Mouse (Mus musculus): ENCODE data around the gene E130208F15Rik. TPM values are rescaled to one million over a fixed set of nuclear protein-coding genes. Genes with fewer than 3 reads are reported as not detected.

The E130208F15Rik gene
- 1.1 and 1.9 TPM in 2 replicates for polyA plus RNA-seq (2012; rRNA removed)

DNA sequence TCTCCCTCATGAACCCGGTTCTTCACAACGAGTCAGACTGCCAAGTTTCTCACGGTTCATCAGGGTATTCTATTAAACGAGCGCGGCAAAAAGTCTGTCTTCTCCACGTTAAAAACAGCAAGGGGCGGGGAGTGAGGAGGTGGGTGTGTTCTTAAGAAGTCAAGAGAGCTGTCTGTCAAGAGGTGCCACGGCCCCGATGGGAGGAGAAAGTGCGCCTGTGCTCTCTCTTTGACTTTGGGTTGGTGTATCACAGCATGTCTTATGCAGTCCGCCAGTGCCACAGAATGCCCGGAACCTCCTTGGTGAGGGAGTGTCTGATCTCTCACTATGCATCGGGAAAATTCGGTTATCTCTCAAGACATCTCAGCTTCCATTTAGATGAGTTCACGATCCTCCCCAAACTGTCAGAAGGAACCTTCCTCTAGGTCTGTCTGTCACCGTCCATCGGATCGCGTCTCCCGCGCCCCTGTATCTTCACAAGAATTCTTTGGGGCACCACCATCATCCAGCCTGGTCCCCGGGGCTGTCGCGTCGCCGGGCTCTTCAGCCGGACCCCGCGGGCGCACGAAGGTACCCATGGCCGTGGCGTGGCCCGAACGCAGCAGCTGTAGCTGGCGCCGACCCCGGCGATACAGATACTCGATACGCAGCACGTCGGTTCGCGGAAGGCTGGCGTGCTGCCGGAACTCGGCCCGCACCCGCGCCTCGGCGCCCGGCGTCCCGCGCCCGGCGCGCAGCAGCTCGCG lies at the start of gene E130208F15Rik:
Gene E130208F15Rik (plus strand): TSS at position 202 of the 746 bp plus-strand sequence.

DNA sequence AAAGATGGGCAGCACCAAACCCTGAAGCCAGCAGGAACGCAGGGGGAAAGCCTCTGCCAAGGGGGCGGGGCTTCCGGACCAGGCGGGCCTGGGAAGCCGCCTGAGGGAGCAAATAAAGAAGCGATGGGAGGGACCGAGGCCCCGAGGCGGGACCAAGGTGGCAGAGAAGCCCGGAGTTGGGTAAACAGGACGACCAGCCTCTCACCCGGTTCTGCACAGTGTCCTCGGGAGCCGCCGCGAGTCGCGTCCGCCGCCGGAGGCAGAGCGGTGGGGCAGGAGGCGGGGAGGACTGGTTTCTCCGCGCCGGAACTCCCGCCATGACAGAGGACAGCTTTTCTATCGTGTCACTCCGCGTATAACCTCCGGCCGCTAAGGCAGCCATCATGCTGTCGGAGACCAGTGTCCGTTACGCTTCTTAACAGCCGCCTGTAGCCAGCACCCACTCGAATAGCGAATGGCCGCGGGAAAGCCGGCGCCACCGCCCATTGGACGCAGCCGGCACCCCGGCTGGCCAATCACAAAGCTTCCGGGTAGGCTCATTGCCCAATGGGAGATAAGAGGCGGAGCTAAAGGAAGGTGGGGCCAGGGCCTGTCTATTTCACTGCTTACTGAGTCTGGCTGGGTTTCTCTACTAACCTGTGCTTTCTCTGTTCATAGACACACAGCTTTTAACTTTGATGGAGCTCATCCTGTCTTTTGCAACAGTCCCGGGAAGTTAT lies 41.4 kb upstream of the E130208F15Rik start, which contains the start of the genes Thap8 and Wdr62:
Gene Thap8 (plus strand): TSS at position 144 of the 719 bp plus-strand sequence.
Gene Wdr62 (minus strand): TSS at position 469 of the 719 bp plus-strand sequence.

DNA sequence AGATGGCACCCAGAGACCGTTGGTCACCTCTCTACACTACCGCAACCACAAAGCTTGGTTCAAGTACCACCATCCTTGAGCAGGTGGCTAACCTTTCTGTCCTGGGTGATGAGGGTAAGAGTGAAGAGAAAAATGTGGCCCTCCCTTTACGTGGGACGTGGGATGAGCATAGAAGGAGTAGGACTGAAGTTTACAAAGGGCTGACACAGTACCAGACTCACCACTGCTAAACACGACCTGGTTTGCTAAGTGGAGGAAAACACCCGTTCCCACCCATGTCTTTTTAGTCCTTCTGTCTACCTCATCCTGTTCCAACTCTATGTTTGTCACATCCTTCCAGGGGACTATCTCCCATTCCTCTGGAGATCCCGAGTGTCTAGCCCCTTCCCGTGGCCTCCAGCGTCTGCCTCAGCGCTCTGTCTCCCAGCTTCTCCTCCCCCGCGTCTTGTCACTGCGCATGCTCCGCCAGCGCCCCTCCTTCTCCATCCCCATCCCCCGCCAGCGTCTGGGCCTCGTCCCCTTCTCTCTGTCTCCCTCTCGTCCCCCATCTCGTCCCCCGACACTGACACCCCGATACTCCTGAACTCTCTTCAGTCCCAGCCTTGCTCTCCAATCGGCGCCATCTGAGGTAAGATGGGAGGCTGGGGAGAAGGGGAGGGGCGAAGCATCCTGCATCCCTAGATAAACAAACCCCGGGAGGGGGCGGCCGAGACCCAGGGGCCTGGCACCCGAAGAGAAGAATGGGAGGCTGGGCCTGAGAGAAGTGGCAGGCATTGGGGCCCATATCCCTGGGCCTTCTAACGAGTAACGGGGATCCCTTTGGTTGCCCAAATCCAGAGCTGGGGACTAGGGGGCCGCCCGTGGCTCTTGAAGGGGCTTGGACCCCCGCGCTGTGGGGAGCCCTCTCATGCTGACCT lies 30.1 kb upstream of the E130208F15Rik start, which contains the start of gene Clip3:
Gene Clip3 (plus strand): TSS at position 514 of the 917 bp plus-strand sequence.

DNA sequence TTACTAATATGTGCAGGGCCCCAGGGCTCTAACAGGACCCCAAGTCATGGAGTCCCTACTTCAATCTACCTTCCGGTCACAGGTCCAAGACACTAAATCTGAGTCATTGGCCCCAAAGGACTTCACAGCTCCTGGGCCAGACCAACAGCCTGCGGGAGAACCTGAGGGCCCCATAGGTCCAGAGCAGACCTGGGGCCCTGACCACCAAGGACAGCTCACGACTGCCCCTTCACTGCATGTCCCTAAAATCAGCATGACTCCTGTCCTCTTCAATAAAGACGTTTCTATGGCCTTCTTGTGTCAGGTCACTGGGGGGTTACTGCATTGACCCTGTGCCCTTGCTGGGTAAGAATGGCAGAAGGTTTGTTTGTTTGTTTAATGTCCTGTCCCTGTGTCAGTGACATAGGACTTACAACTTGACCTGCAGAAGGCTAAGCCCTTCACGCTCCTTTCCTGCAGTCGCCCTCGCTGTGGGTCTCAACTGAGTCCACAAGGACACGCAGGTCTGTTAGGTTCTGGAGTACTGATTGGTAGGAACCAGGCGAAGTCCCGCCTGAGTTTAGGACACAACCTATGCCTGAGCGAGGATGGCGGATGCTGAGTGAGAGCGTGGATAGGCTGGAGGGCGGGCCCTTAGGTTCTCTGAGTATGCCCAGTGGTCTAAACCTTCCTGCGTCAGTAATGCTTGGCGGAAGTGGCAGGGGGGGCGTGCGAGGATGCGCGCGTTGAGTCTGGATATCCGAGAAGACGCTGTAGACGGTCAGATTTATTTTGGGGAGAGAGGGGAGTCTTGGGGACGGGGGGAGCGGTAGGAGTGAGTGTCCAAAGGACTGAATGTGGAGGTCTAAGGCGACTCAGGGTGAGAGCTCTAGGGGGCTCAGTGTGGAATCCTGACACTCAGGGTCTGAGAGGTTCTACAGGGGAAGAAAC lies 13.2 kb upstream of the E130208F15Rik start, which contains the start of gene Alkbh6:
Gene Alkbh6 (plus strand): TSS at position 642 of the 930 bp plus-strand sequence.

DNA sequence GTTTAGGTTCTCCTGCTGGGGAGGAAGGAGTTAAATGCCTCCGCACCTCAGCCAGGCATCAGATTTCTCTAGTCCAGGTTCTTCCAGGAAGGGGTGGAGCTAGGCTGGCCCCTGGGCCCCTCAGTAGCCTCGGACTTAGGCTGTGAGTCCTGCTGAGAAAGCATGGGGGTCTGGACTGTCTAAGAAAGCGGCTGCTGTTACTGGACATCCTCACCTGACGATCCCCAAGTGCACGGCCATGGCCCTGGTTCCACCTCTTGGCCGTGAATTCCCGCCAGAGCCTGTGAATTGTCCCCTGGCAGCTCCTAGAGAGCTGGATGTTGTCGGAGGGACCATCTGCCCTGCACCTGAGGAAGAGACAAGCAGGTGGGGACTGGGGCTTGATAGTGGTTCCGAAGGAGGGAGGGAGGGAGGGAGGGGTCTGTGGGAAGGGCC lies 6.8 kb upstream of the E130208F15Rik start, which contains the start of gene Syne4:
Gene Syne4 (plus strand): TSS at position 87 of the 435 bp plus-strand sequence.

DNA sequence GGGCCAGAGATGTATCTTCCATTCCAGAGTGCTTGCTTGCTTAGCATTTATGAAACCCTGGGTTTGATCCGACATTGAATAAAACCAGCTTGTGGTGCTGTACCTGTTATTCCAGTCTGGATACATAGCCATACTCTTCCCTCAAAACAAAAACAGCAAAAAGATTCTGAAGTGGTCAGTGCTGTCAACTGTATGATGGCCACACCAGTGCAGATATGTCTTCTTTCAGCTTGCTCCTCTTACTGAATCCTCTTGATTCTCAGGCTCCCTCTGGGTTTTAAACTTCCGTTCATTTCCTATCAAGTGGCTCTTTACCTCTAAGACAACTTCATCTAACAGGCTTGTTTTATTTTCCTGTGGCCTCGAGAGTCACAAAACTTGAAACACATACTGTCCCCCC lies 2.3 kb downstream of the E130208F15Rik start, which contains the start of gene Sdhaf1:
Gene Sdhaf1 (minus strand): TSS at position 101 of the 400 bp plus-strand sequence.

DNA sequence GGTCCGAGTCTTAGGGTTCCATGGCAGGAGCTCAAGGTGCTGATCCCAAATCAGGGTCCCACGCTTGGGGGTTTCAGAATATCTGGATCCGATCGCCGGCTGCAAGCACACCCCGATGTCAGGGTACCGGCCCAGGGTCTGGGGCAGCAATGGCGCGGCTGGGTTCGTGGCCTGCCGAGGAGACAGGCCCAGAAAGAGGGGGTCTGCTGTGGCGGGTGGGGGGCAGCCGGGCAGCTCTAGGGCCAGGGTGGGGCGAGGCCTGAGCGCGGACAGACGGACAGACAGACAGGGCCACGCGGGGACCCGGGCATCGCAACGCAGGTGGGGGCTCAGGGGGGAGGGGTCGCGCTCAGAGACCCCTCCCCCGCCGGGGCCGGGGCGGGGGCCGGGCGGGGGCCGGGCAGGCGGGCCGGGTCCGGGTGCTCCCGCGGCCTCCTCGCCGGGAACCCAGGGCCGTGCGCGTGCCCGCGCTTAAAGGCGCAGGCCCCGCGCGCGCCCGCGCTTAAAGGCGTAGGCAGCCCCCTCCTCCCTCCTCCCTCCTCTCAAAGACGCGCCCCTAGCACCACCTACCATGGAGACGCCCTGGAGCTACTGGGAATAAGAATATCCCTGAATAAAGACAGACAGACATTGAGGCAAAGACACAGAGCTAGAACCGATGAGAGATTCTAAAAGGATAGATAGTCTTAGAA lies 41.3 kb downstream of the E130208F15Rik start, which contains the start of gene Lrfn3:
Gene Lrfn3 (minus strand): TSS at position 121 of the 692 bp plus-strand sequence.

Other genes starting within 250 kb of the E130208F15Rik start
- 0.25 and 0.52 TPM in 2 replicates for gene Zfp82, start 248.8 kb upstream of the E130208F15Rik start, polyA plus RNA-seq (2012; rRNA removed)
- 0.17 TPM in 1 of 2 replicates, not detected in the other for gene Gm26920, start 231.3 kb upstream of the E130208F15Rik start, polyA plus RNA-seq (2012; rRNA removed)
- gene Zfp566, start 231.2 kb upstream of the E130208F15Rik start, polyA plus RNA-seq (2012; rRNA removed) = 1.4 and 1.5 TPM in 2 replicates
- 16.3 and 17.8 TPM in 2 replicates for gene Zfp260, start 227.0 kb upstream of the E130208F15Rik start, polyA plus RNA-seq (2012; rRNA removed)
- 1.4 and 1.6 TPM in 2 replicates for gene Zfp382, start 199.8 kb upstream of the E130208F15Rik start, polyA plus RNA-seq (2012; rRNA removed)
- 15.8 and 17.8 TPM in 2 replicates for gene Zfp146, start 152.0 kb upstream of the E130208F15Rik start, polyA plus RNA-seq (2012; rRNA removed)
- gene Cox7a1, start 137.6 kb upstream of the E130208F15Rik start, polyA plus RNA-seq (2012; rRNA removed) = 5.5 and 7.1 TPM in 2 replicates
- 713 and 1,238 TPM in 2 replicates for gene Capns1, start 122.9 kb upstream of the E130208F15Rik start, polyA plus RNA-seq (2012; rRNA removed)
- gene Polr2i, start 89.8 kb upstream of the E130208F15Rik start, polyA plus RNA-seq (2012; rRNA removed) = 136 and 192 TPM in 2 replicates
- gene Tbcb, start 89.5 kb upstream of the E130208F15Rik start, polyA plus RNA-seq (2012; rRNA removed) = 61.2 and 66.3 TPM in 2 replicates
- gene Ovol3, start 86.0 kb upstream of the E130208F15Rik start, polyA plus RNA-seq (2012; rRNA removed) = not detected in 2 replicates
- gene Thap8, start 41.6 kb upstream of the E130208F15Rik start, polyA plus RNA-seq (2012; rRNA removed) = 0.30 and 0.32 TPM in 2 replicates
- gene Wdr62, start 41.3 kb upstream of the E130208F15Rik start, polyA plus RNA-seq (2012; rRNA removed) = 28.0 and 38.0 TPM in 2 replicates
- 34.0 and 48.6 TPM in 2 replicates for gene Clip3, start 30.0 kb upstream of the E130208F15Rik start, polyA plus RNA-seq (2012; rRNA removed)
- gene Alkbh6, start 13.0 kb upstream of the E130208F15Rik start, polyA plus RNA-seq (2012; rRNA removed) = 232 and 247 TPM in 2 replicates
- 46.3 and 55.1 TPM in 2 replicates for gene Syne4, start 6.9 kb upstream of the E130208F15Rik start, polyA plus RNA-seq (2012; rRNA removed)
- gene Sdhaf1, start 2.2 kb downstream of the E130208F15Rik start, polyA plus RNA-seq (2012; rRNA removed) = 30.7 and 44.4 TPM in 2 replicates
- gene Lrfn3, start 41.0 kb downstream of the E130208F15Rik start, polyA plus RNA-seq (2012; rRNA removed) = 32.0 and 32.3 TPM in 2 replicates
- gene Tyrobp, start 92.0 kb downstream of the E130208F15Rik start, polyA plus RNA-seq (2012; rRNA removed) = 122 and 192 TPM in 2 replicates
- gene Hcst, start 98.1 kb downstream of the E130208F15Rik start, polyA plus RNA-seq (2012; rRNA removed) = 10.0 and 17.3 TPM in 2 replicates
- gene Nfkbid, start 100.0 kb downstream of the E130208F15Rik start, polyA plus RNA-seq (2012; rRNA removed) = 2.7 and 3.1 TPM in 2 replicates
- 8.6 and 11.4 TPM in 2 replicates for gene Aplp1, start 123.8 kb downstream of the E130208F15Rik start, polyA plus RNA-seq (2012; rRNA removed)
- not detected in 2 replicates for gene Kirrel2, start 135.9 kb downstream of the E130208F15Rik start, polyA plus RNA-seq (2012; rRNA removed)
- not detected in 2 replicates for gene Nphs1, start 136.6 kb downstream of the E130208F15Rik start, polyA plus RNA-seq (2012; rRNA removed)
- gene Prodh2, start 171.9 kb downstream of the E130208F15Rik start, polyA plus RNA-seq (2012; rRNA removed) = 0.24 and 0.52 TPM in 2 replicates
- gene Arhgap33, start 213.3 kb downstream of the E130208F15Rik start, polyA plus RNA-seq (2012; rRNA removed) = 26.8 and 28.0 TPM in 2 replicates
- 35.0 and 43.0 TPM in 2 replicates for gene Hspb6, start 230.4 kb downstream of the E130208F15Rik start, polyA plus RNA-seq (2012; rRNA removed)
- 16.8 and 22.1 TPM in 2 replicates for gene Proser3, start 230.6 kb downstream of the E130208F15Rik start, polyA plus RNA-seq (2012; rRNA removed)
- 38.6 and 52.1 TPM in 2 replicates for gene Lin37, start 238.1 kb downstream of the E130208F15Rik start, polyA plus RNA-seq (2012; rRNA removed)
- gene U2af1l4, start 241.6 kb downstream of the E130208F15Rik start, polyA plus RNA-seq (2012; rRNA removed) = 54.3 and 70.9 TPM in 2 replicates
- 1.2 and 1.7 TPM in 2 replicates for gene Gm49396, start 241.6 kb downstream of the E130208F15Rik start, polyA plus RNA-seq (2012; rRNA removed)
- gene Psenen, start 241.9 kb downstream of the E130208F15Rik start, polyA plus RNA-seq (2012; rRNA removed) = 84.6 and 110 TPM in 2 replicates
- gene Igflr1, start 243.7 kb downstream of the E130208F15Rik start, polyA plus RNA-seq (2012; rRNA removed) = 5.7 and 6.6 TPM in 2 replicates